Mouse (Mus musculus) intestine, embryonic 16.5 days (tissue): ENCODE results near the gene Lamtor1. TPM values are rescaled to one million over a fixed set of nuclear protein-coding genes. Genes with fewer than 3 reads are reported as not detected.
A peak's percentile ranks its signal among the peaks of the same experiment; 100 is the strongest.

Experiments
- ATAC-seq: fragments of 200-750 bp; cut with Nextera tagmentation; 2 replicates; pipeline ENCODE4 v1.8.0; 2017; ENCODE audit warnings: moderate TSS enrichment, moderate library complexity
- H3K27ac ChIP-seq: fragments of 300-500 bp; sonication (generic); 2 replicates; pipeline ENCODE4 v1.5.1; 2014; ENCODE audit warnings: mild to moderate bottlenecking, low read length
- H3K27me3 ChIP-seq: fragments of 300-500 bp; sonication (generic); replicated peaks from 2 replicates; pipeline ENCODE4 v1.6.1; 2014; ENCODE audit warnings: low read length, control low read depth, mixed read lengths; ENCODE audit not compliant: control insufficient read depth, insufficient read depth
- H3K36me3 ChIP-seq: fragments of 300-500 bp; sonication (generic); 2 replicates; pipeline ENCODE4 v1.6.1; 2014; ENCODE audit warnings: low read length, control low read depth; ENCODE audit not compliant: control insufficient read depth, insufficient read depth
- H3K4me1 ChIP-seq: fragments of 300-500 bp; sonication (generic); 2 replicates; pipeline ENCODE4 v1.6.1; 2014; ENCODE audit warnings: low read length, control low read depth, mixed read lengths; ENCODE audit not compliant: control insufficient read depth, insufficient read depth
- H3K4me2 ChIP-seq: fragments of 300-500 bp; sonication (generic); 2 replicates; pipeline ENCODE4 v1.6.1; 2014; ENCODE audit warnings: low read depth, low read length, control low read depth
- H3K4me3 ChIP-seq: fragments of 300-500 bp; sonication (generic); 2 replicates; pipeline ENCODE4 v1.5.1; 2014; ENCODE audit warnings: mild to moderate bottlenecking, low read length
- H3K9ac ChIP-seq: fragments of 300-500 bp; sonication (generic); 2 replicates; pipeline ENCODE4 v1.6.1; 2014; ENCODE audit warnings: low read depth, low read length
- H3K9me3 ChIP-seq: fragments of 300-500 bp; sonication (generic); 2 replicates; pipeline ENCODE4 v1.6.1; 2016; ENCODE audit warnings: low read length, control low read depth; ENCODE audit not compliant: control insufficient read depth
- WGBS: fragments of 180-500 bp; shearing (Covaris S2); extraction: QIAGEN DNeasy Blood & Tissue Kit; methylation state at CpG from one replicate; pipeline ENCODE4 v1.1.7; 2014; 5-methylcytosine and 5-hydroxymethylcytosine counted together
- microRNA-seq: library from miRNA; unstranded; fragments of <30 nt; microRNA quantifications from one replicate; pipeline ENCODE4, GENCODE M21; 2016
- polyA plus RNA-seq: library from polyadenylated mRNA; unstranded; fragments of >200 nt; fragmentation: Nextera tagmentation; extraction: Ambion mirVana; gene quantifications from 2 replicates; pipeline ENCODE4 v1.2.1, GENCODE M21; 2015

Gene Lamtor1
- polyA plus RNA-seq, 1 experiment from 2014 or later, result 236 TPM

- WGBS, result 2% methylated on average over 19 of the region's 19 CpGs
- H3K4me3 ChIP-seq, result peak overlapping the region; percentile 79
- peaks cover 41% of the 10 kb centered on the region for H3K4me1 ChIP-seq
- H3K36me3 ChIP-seq, result 0 out of 2 replicates have a peak, but pooled peaks cover 3% of the 10 kb centered on the region
- H3K27me3 ChIP-seq, result no peaks in the 10 kb centered on the region
- peak; percentile 54 for ATAC-seq
- H3K4me2 ChIP-seq, result peak overlapping the region; percentile 83
- peak overlapping the region; percentile 100 for H3K27ac ChIP-seq
- H3K9ac ChIP-seq, result peak overlapping the region; percentile 89
- H3K9me3 ChIP-seq, result no peaks in the 10 kb centered on the region
Measured at GRCm38 (mm10) chr7:101970821-101971461, 65.2 kb downstream of the Lamtor1 start.

GRCm38 (mm10) chr7:101971721-101972120 is 66.0 kb downstream of the Lamtor1 start:
- Histone ChIP-seq H3K27me3 (no peaks in the 10 kb centered on the region), H3K4me1 (peaks cover 41% of the 10 kb centered on the region), H3K4me2 (peak overlapping the region; percentile 83), H3K36me3 (0 out of 2 replicates have a peak, but pooled peaks cover 3% of the 10 kb centered on the region), H3K9me3 (no peaks in the 10 kb centered on the region), H3K4me3 (peak overlapping the region; percentile 79), H3K27ac (peak overlapping the region; percentile 100), H3K9ac (peak overlapping the region; percentile 89)
- ATAC-seq, result no peak
- 33% methylated on average over 2 of the region's 2 CpGs for WGBS

DNA sequence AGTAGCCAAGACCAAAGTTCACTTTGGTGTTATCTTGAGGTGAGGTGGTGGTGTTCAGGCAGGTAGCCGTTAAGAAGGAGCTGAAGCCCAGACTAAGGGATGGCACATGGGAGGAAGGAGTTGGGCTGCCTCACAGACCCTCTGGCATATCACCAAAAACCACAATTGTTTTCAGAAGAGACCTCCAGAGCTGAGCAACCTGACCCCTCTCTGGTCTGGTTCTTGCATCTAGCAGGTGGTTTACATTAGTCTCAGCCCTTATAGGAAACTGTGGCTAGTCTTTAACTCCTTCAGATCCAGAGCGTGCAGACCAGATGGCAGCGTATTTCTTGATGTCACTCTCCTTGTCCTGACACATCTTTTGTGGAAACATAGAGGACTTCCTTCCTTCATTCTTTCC is 68.0 kb downstream of the Lamtor1 start:
- 61% methylated on average over 3 of the region's 3 CpGs for WGBS

DNA sequence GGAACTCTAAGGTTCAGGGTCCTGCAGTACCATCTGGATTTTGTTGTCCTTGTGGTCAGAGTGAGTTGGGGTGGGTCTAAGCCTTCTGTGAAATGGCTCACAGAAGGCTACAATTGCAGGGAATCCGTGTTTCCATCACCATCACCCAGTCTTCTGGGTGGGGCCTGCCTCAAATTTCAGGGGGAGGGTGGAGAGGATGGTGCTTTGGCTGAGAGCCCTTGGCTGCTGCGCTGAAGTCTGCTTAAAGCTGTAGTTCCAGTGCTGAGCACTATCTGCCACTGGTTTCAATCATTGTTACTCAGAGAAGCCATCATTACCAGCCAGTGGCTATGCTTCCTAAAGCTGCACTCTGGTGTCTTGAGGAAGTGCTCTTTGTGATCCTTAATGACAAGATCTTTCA is 68.8 kb downstream of the Lamtor1 start:
- ATAC-seq, result no peak
- Histone ChIP-seq H3K27me3 (no peaks in the 10 kb centered on the region), H3K4me2 (no peak overlapping the region), H3K9ac (no peak overlapping the region), H3K27ac (no peak overlapping the region), H3K36me3 (0 out of 2 replicates have a peak, but pooled peaks cover 3% of the 10 kb centered on the region), H3K4me1 (peaks cover 30% of the 10 kb centered on the region), H3K4me3 (no peak overlapping the region), H3K9me3 (no peaks in the 10 kb centered on the region)
- WGBS, result 33% methylated on average over 2 of the region's 2 CpGs

More for the DNA sequence above, 68.0 kb downstream of the Lamtor1 start:
- ATAC-seq, result no peak
- Histone ChIP-seq H3K4me2 (peak overlapping the region; percentile 20; the same call in 1 of the 2 replicates), H3K9ac (no peak overlapping the region), H3K4me3 (no peak overlapping the region), H3K27me3 (no peaks in the 10 kb centered on the region), H3K4me1 (peaks cover 34% of the 10 kb centered on the region), H3K9me3 (no peaks in the 10 kb centered on the region), H3K27ac (peak overlapping the region; percentile 57; the same call in 1 of the 2 replicates), H3K36me3 (0 out of 2 replicates have a peak, but pooled peaks cover 3% of the 10 kb centered on the region)

Small RNAs within 50 kb of the gene (microRNA-seq; reads per million reads assigned to microRNA genes)
- gene Gm22655, result not detected

Other genes with a start within 250 kb of the Lamtor1 start
- gene Clpb, start 242.3 kb upstream of the Lamtor1 start, polyA plus RNA-seq, result 52.7 and 53.3 TPM in 2 replicates
- gene Phox2a, start 87.6 kb upstream of the Lamtor1 start, polyA plus RNA-seq, result 2.2 and 2.4 TPM in 2 replicates
- gene Inppl1, start 67.7 kb upstream of the Lamtor1 start, polyA plus RNA-seq, result 27.2 and 28.2 TPM in 2 replicates
- gene Folr2, start 48.7 kb upstream of the Lamtor1 start, polyA plus RNA-seq, result 2.6 and 3.2 TPM in 2 replicates
- 61.0 and 66.3 TPM in 2 replicates for gene Anapc15, start 42.2 kb upstream of the Lamtor1 start, polyA plus RNA-seq
- gene Folr1, start 35.1 kb upstream of the Lamtor1 start, polyA plus RNA-seq, result 201 and 253 TPM in 2 replicates
- gene Tomt, start 455 bp downstream of the Lamtor1 start, polyA plus RNA-seq, result 0.24 and 0.28 TPM in 2 replicates
- gene Lrrc51, start 28.0 kb downstream of the Lamtor1 start, polyA plus RNA-seq, result 9.7 and 10.1 TPM in 2 replicates
- gene Numa1, start 28.2 kb downstream of the Lamtor1 start, polyA plus RNA-seq, result 39.9 and 41.9 TPM in 2 replicates
- 1.9 and 2.1 TPM in 2 replicates for gene Il18bp, start 112.8 kb downstream of the Lamtor1 start, polyA plus RNA-seq
- 33.0 and 35.5 TPM in 2 replicates for gene Rnf121, start 159.6 kb downstream of the Lamtor1 start, polyA plus RNA-seq
- gene Xndc1, start 159.6 kb downstream of the Lamtor1 start, polyA plus RNA-seq, result 17.7 and 21.6 TPM in 2 replicates
- 0.47 and 0.48 TPM in 2 replicates for gene Xntrpc, start 159.8 kb downstream of the Lamtor1 start, polyA plus RNA-seq
- gene Trpc2, start 177.2 kb downstream of the Lamtor1 start, polyA plus RNA-seq, result not detected in 2 replicates
- gene Art1, start 195.8 kb downstream of the Lamtor1 start, polyA plus RNA-seq, result 0.18 and 0.22 TPM in 2 replicates
- gene Art5, start 203.6 kb downstream of the Lamtor1 start, polyA plus RNA-seq, result 0.48 and 0.77 TPM in 2 replicates
- 0.09 and 0.10 TPM in 2 replicates for gene Chrna10, start 210.9 kb downstream of the Lamtor1 start, polyA plus RNA-seq